Mouse (Mus musculus) central nervous system, embryonic 18 days (tissue): ENCODE results near the gene C7. TPM values are rescaled to one million over a fixed set of nuclear protein-coding genes. Genes with fewer than 3 reads are reported as not detected.

Source experiments
- polyA plus RNA-seq: library from polyadenylated mRNA; depleted of rRNA; stranded (reverse); fragments of >200 nt; gene quantifications from 2 replicates; pipeline ENCODE4 v1.2.3, GENCODE M21; 2012; rRNA removed

C7 gene
- polyA plus RNA-seq: 0.20 and 0.25 TPM in 2 replicates

GRCm38 (mm10) chr15:5063635-5064034 is at the start of gene C7:
TSS of gene C7 (minus strand) at chr15:5063740.

GRCm38 (mm10) chr15:5107686-5108654 is 44.4 kb upstream of the C7 start, which contains the start of gene Card6:
TSS of gene Card6 (minus strand) at chr15:5108539.

Other genes with a start within 250 kb of the C7 start
- gene Mroh2b, start 165.0 kb downstream of the C7 start, polyA plus RNA-seq: not detected in 2 replicates
- 0.36 and 0.62 TPM in 2 replicates for gene Card6, start 44.8 kb upstream of the C7 start, polyA plus RNA-seq
- gene Rpl37, start 52.9 kb upstream of the C7 start, polyA plus RNA-seq: 1,341 and 1,479 TPM in 2 replicates
- gene Prkaa1, start 80.1 kb upstream of the C7 start, polyA plus RNA-seq: 12.3 and 12.9 TPM in 2 replicates
- 33.5 and 34.4 TPM in 2 replicates for gene Ttc33, start 121.8 kb upstream of the C7 start, polyA plus RNA-seq
- 0.90 and 1.0 TPM in 2 replicates for gene Ptger4, start 180.4 kb upstream of the C7 start, polyA plus RNA-seq